Mouse (Mus musculus): ENCODE measurements around the gene Tnfrsf8. TPM values are rescaled to one million over a fixed set of nuclear protein-coding genes. Genes with fewer than 3 reads are reported as not detected.

Gene Tnfrsf8
- polyA plus RNA-seq, 1 experiment from 2014 or later, result 0.03 TPM

- in situ Hi-C loops (cut with MboI; ENCODE audit: low pct_unique_long_range_greater_than_20kb), result loop anchor here (5.0 to 10.0 kb wide), 2 partner anchors 67 to 400 kb away; no protein-coding TSS in a partner anchor
- CTCF ChIA-PET, result interaction anchor here (3.1 kb wide), 1 partner anchor 65 kb away, joined by 18 read pairs; no protein-coding TSS in a partner anchor
- no peak for TF ChIP-seq CTCF (IDR thresholded peaks at IDR 0.05)
- H3K27me3 ChIP-seq, result no peaks in the 10 kb centered on the region
- DNase-seq (ENCODE audit: low read depth, low spot score) (no peak), ATAC-seq (no peak)
- POLR2A ChIA-PET, result interaction anchor here (0.7 kb wide), 1 partner anchor 80 kb away, joined by 3 read pairs; no protein-coding TSS in a partner anchor
These were observed 30.3 kb downstream of the Tnfrsf8 start for GRCm38 (mm10) chr4:145284675-145285074.

- no peak for DNase-seq (ENCODE audit: low read depth, low spot score)
- in situ Hi-C loops (cut with MboI; ENCODE audit: low pct_unique_long_range_greater_than_20kb), result loop anchor here (5.0 to 10.0 kb wide), 2 partner anchors 66 to 399 kb away; no protein-coding TSS in a partner anchor
- no peak for TF ChIP-seq CTCF (IDR thresholded peaks at IDR 0.05)
These were observed 31.5 kb downstream of the Tnfrsf8 start for GRCm38 (mm10) chr4:145283441-145283840.

GRCm38 (mm10) chr4:145280966-145281365, 34.0 kb downstream of the Tnfrsf8 start:
- DNase-seq (ENCODE audit: low read depth, low spot score) (no peak), ATAC-seq (no peak)
- POLR2A ChIA-PET, result interaction anchor here (0.7 kb wide), 1 partner anchor 138 kb away, joined by 4 read pairs; no protein-coding TSS in a partner anchor

More at GRCm38 (mm10) chr4:145283441-145283840, 31.5 kb downstream of the Tnfrsf8 start:
- ChIA-PET POLR2A (no interaction called here), CTCF (interaction anchor here (1.4 kb wide), 1 partner anchor 69 kb away, joined by 5 read pairs; no protein-coding TSS in a partner anchor)
- H3K27me3 ChIP-seq, result no peaks in the 10 kb centered on the region
- ATAC-seq, result no peak

DNA sequence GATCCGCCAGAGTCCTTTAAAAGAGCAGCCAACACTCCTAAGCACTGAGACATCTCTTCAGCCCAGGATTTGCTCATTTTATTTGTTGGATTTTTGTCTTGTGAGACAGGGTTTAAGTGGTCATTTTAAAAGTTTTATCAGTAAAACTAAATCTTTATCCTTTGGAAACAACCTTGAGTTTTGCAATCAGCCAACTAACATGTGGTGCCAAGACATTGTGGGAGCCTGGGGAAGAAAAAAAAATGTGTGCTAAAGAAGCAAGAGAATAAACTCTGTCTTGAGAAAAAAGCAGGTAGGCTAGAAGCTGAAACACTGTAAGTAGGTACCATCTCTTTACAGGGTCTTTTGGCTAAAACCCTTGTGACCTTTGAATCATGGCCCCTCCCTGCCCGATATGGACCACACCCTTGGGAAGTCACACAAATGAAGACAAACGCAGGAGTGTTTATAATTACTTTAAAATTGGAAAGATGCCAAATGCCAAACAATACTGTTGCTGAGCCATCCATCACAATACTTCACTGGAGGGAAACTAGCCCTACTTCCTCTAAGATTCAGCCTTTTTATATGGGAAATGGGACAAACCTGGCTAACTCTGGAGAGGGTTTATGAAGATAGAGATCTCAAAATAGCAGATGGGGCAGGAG, 36.1 kb downstream of the Tnfrsf8 start:
- H3K27me3 ChIP-seq, result no peaks in the 10 kb centered on the region
- no peak for TF ChIP-seq CTCF (IDR thresholded peaks at IDR 0.05)
- DNase-seq (ENCODE audit: low read depth, low spot score) (no peak), ATAC-seq (no peak)
- in situ Hi-C loops (cut with MboI; ENCODE audit: low pct_unique_long_range_greater_than_20kb), result no loop called here
- ChIA-PET CTCF (interaction anchor here (2.8 kb wide), 1 partner anchor 64 kb away, joined by 11 read pairs; no protein-coding TSS in a partner anchor), POLR2A (no interaction called here)

More at GRCm38 (mm10) chr4:145280966-145281365, 34.0 kb downstream of the Tnfrsf8 start:
- in situ Hi-C loops (cut with MboI; ENCODE audit: low pct_unique_long_range_greater_than_20kb), result loop anchor here (5.0 to 10.0 kb wide), 2 partner anchors 64 to 396 kb away; no protein-coding TSS in a partner anchor
- CTCF ChIA-PET, result interaction anchor here (1.0 to 1.6 kb wide), 4 partner anchors 10 to 85 kb away, joined by 3 to 7 read pairs (median 3); no protein-coding TSS in a partner anchor
- TF ChIP-seq CTCF (IDR thresholded peaks at IDR 0.05), result no peak
- no peaks in the 10 kb centered on the region for H3K27me3 ChIP-seq

DNA sequence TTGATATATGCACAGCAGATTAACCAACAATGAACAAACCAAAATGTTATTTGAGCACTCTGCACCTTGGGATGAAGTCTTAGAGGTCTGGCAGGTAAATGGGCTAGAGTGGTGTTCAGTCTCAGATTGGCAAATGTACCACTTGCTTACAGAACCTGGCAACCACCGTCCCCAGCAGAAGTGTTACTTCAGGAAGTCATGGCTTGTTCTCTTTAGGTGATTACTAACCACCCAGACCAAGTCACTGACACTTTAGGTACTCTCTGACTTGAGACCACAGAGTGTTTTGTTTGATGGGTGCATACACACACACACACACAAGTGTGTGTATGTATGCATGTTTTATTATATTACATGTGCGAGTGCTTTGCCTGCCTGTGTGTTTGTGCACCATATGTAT, 36.7 kb downstream of the Tnfrsf8 start:
- TF ChIP-seq CTCF (IDR thresholded peaks at IDR 0.05), result no peak

GRCm38 (mm10) chr4:145276368-145277249, 38.4 kb downstream of the Tnfrsf8 start:
- no peak for ATAC-seq
- no peaks in the 10 kb centered on the region for H3K27me3 ChIP-seq
- ChIA-PET CTCF (interaction anchor here (1.7 to 2.8 kb wide), 3 partner anchors 9 to 62 kb away, joined by 4 to 11 read pairs (median 5); no protein-coding TSS in a partner anchor), POLR2A (interaction anchor here (0.6 kb wide), 1 partner anchor 34 kb away, joined by 3 read pairs; no protein-coding TSS in a partner anchor)
- TF ChIP-seq CTCF (IDR thresholded peaks at IDR 0.05), result no peak
- in situ Hi-C loops (cut with MboI; ENCODE audit: low pct_unique_long_range_greater_than_20kb), result no loop called here
- no peak for DNase-seq (ENCODE audit: low read depth, low spot score)

More for the DNA sequence above, 36.7 kb downstream of the Tnfrsf8 start:
- ATAC-seq (no peak), DNase-seq (ENCODE audit: low read depth, low spot score) (no peak)
- H3K27me3 ChIP-seq, result no peaks in the 10 kb centered on the region
- ChIA-PET CTCF (interaction anchor here (1.7 to 2.8 kb wide), 2 partner anchors 10 to 64 kb away, joined by 4 to 11 read pairs; no protein-coding TSS in a partner anchor), POLR2A (no interaction called here)
- in situ Hi-C loops (cut with MboI; ENCODE audit: low pct_unique_long_range_greater_than_20kb), result no loop called here

- no peaks in the 10 kb centered on the region for H3K27me3 ChIP-seq
- ATAC-seq (no peak), DNase-seq (ENCODE audit: low read depth, low spot score) (no peak)
- ChIA-PET CTCF (interaction anchor here (1.2 kb wide), 1 partner anchor 33 kb away, joined by 4 read pairs; no protein-coding TSS in a partner anchor), POLR2A (no interaction called here)
- no peak for TF ChIP-seq CTCF (IDR thresholded peaks at IDR 0.05)
- in situ Hi-C loops (cut with MboI; ENCODE audit: low pct_unique_long_range_greater_than_20kb), result loop anchor here (25.0 kb wide), 1 partner anchor 1988 kb away; the partner anchor contains the start of gene Pdpn
These were observed 40.1 kb downstream of the Tnfrsf8 start for GRCm38 (mm10) chr4:145274887-145275286.

DNA sequence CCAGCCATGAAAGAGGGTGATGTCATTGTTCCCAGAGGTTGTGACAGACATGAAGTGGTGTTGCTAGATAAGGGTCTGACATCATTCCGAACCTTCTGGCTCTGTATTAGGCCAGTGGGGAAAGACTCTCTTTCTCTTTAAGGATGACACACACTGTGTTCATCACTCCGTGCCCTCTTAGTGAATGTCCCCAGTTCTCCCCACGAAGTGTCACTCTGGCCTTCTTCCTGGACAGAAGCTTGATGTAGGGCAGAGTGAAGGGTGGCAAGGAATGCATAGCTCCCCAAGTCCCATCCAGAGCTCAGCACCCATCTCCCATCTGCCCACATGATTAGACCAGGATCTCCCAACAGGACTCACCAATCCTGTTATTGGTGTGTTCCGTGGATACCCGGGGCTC, 41.0 kb downstream of the Tnfrsf8 start:
- no peaks in the 10 kb centered on the region for H3K27me3 ChIP-seq
- ChIA-PET CTCF (no interaction called here), POLR2A (no interaction called here)
- in situ Hi-C loops (cut with MboI; ENCODE audit: low pct_unique_long_range_greater_than_20kb), result loop anchor here (25.0 kb wide), 1 partner anchor 1987 kb away; the partner anchor contains the start of gene Pdpn
- no peak for TF ChIP-seq CTCF (IDR thresholded peaks at IDR 0.05)
- no peak for ATAC-seq
- DNase-seq (ENCODE audit: low read depth, low spot score), result no peak

DNA sequence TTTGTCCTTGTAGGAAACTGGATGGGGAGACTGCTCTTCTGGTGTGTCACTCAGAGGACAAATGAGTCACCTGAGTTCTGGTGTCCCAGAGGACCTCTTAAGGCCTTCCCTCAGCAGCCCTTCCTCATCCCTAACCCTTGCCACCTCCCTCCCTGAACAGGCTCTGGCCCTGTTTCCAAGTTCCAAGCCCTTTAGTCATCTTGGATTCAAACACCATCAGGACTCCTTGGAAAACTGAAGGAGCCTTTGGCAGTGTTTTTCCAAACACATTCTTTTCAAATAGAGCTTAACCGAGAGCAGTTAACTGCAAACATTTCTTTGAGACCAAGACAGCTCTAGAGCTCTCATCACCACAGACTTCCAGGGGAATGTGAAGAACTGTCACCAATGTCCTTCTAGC, 42.2 kb downstream of the Tnfrsf8 start:
- H3K27me3 ChIP-seq, result no peaks in the 10 kb centered on the region
- in situ Hi-C loops (cut with MboI; ENCODE audit: low pct_unique_long_range_greater_than_20kb), result loop anchor here (25.0 kb wide), 1 partner anchor 1985 kb away; the partner anchor contains the start of gene Pdpn
- ATAC-seq, result peak; percentile 88
- ChIA-PET CTCF (interaction anchor here (1.1 to 3.5 kb wide), 2 partner anchors 51 to 58 kb away, joined by 3 to 11 read pairs; no protein-coding TSS in a partner anchor), POLR2A (no interaction called here)
- DNase-seq (ENCODE audit: low read depth, low spot score), result peak; percentile 56
- TF ChIP-seq CTCF (IDR thresholded peaks at IDR 0.05), result no peak

DNA sequence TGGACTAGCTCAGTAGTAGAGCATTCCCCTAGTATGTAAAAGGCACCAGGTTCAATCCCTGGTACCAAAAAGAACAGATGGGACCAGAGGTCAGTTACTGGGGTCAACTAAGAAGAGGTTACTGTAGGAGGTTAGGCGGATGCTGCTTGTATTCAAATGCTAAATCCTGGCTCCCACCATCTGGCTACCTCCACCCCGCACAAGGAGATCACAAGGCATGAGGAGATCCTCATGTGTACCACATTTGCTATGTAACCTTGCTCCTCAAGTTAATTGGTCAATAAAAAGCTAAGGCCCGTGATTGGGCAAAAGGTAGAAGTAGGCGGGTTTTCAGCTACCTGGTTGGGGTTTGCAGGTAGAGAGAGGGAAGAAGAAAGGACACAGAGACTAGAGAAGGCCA, 43.3 kb downstream of the Tnfrsf8 start:
- in situ Hi-C loops (cut with MboI; ENCODE audit: low pct_unique_long_range_greater_than_20kb), result loop anchor here (25.0 kb wide), 1 partner anchor 1984 kb away; the partner anchor contains the start of gene Pdpn
- ATAC-seq, result no peak
- DNase-seq (ENCODE audit: low read depth, low spot score), result no peak
- ChIA-PET POLR2A (no interaction called here), CTCF (interaction anchor here (0.8 to 3.5 kb wide), 3 partner anchors 50 to 57 kb away, joined by 3 to 11 read pairs (median 3); no protein-coding TSS in a partner anchor)
- no peaks in the 10 kb centered on the region for H3K27me3 ChIP-seq
- TF ChIP-seq CTCF (IDR thresholded peaks at IDR 0.05), result no peak
